Mouse (Mus musculus) gastrocnemius, adult 8-10 months (tissue): ENCODE data around the gene Akap2. TPM values are rescaled to one million over a fixed set of nuclear protein-coding genes. Genes with fewer than 3 reads are reported as not detected.

Experiments used
- DNase-seq, 2 experiments: peaks; one replicate each; pipeline ENCODE4 v3.0.0; 2022; ENCODE audit warnings: low spot score in 2 of 2
- total RNA-seq, 4 experiments: library from RNA; stranded (reverse); gene quantifications; 2 replicates each; pipeline ENCODE4 v1.2.4; 2022

The Akap2 gene
- 10 to 100 TPM; 16.7 to 33.5 (median 23.6) TPM for total RNA-seq

DNA sequence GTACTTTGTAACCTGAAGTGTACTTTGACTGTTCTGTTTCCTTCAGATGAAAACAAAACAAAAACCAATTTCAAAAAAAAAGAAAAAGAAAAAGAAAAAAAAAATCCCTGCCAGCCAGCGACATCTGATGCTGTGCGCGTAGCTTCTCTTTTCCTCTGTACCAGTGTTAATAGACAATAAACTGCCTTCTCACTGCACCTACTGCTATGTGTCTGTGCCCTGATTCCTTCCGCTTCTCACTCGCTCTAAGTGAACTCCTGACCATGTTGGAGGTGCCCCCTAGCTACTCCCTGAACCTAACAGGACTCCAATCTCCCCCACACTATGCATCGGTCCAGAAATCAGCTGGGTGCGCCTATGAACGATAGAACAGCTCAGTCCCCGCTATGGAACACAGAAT is at the start of gene Akap2:
Gene Akap2 (plus strand): TSS at position 304 of the 400 bp plus-strand sequence.
- DNase-seq, result no peak

DNA sequence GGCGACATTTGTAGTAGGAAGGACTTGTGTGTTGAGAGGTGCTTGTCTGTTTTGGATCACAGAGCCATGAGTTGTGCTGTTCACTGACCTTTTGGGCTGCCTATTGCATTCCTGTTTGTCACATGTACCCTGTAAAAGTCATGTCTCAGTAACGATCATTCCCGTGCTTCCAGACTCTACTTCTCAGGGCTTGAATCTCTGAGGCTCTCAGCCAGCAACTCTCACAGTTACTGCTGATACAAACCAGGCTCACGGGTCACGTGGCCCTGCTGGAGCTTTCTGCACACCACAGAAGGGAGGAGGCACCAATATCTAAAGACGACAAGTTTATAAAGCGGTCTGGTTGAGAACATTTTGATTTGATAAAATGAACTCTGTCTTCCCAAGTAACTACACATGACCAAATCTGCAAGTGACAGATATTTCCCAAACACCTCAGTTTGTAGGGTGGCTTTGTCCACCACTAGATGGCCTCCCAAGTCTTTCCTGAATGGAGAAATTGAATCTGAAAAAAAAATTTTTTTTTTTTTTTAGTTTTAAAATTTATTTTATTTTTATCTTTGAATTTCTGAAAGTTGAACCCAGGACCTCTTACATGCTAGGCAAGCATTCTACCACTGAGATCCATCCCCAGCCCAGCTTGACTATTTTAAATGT is 46.5 kb upstream of the Akap2 start:
- no peak for DNase-seq

DNA sequence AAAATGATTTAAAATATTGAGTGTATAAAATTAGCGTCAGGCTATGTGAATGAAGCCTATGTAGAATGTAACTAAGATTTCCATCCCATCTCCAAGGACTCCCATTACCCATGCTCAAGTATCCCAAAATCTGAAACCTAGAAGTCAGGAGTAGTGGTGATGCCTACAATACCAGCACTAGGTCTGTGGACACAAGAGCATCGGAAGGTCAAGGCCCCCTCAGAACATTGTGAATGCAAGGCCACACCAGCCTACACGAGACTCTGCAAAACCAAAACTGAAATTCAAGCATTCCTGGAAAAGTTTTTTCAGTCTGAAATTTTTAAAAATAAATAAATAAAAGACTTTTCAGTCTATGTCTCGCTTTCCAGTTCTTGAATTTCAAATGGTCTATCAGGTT is 44.9 kb upstream of the Akap2 start:
- DNase-seq, result no peak

DNA sequence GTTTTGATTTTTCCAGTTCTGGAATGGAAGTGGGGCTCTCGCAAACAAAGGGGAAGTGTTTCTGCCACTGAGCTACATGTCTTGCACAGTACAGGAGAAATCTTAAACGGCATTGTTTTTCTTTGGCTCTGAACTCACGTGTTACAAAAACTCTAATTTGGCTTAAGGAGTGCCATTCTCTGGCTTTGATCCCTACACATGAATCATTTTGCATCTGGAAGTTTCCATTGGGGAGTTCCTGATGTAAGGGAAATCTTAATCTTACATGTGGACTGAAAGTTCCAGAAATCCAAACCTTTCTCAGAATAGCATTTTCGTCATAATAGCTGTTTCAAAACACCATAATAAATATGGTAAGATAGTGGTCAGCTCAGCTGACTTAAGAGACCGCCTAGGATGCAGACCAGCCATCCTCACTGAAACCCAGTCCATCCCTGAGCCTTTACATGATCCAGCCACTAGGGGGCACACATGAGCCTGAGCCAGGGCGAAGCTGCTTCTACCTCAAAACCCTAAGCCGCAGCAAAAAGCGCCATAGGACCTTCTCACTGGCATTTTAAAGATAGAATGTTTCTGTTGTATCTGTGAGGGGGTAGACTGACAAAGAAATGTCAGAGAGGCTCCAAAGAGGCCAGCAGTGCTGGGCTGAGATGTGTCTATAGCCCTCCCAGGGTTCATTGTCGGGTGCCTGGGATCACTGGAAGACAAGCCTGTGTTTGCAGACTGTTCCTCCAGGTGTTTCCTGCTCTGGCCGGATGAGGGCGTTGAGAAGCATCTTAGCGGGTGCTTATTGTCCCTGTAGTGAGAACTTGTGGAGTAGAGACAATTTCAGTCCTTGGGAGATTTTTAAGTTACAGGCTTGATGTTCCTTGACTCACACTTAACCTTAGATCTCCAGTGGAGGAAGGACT is 44.2 kb upstream of the Akap2 start:
- peak; percentile 67 to 68 for DNase-seq

DNA sequence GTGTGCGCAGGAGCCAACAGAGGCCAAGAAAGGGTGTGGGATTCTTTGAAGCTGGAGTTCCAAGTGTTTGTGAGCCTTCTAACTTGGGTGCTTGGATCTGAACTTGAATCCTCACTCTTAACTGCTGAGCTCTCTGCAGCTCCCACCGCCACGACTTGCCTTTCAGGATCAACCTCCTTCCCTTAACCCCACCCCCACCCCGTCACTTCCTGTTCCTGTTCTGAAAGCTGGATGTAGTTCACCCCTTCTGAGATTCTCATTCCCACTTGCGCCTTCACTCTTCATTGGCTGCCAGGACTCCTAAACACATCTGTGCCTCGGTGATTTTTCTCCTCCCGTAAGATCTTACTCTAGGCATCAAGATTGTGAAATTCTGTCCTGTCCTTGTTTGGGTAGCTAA is 43.1 kb upstream of the Akap2 start:
- no peak for DNase-seq

DNA sequence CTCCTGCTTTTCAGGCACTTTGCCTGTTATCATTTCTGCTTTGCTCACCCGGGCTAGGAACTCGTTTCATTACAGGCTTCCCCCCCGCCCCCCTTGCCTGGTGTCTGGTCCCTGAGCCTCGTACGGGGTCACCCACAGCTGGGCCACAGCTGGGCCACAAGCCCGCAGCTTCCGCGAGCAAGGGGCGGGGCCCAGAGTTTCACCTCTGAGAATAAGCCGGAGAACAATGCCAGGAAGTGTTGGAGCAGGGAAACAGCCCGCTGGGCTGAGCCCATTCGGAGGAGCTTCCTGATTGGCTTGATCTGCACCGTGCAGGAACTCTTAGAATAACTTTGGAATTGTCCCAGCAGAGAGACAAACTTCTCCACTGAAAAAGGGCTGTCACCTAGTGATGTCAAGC is 42.1 kb upstream of the Akap2 start:
- DNase-seq, result peak; percentile 11 to 61

DNA sequence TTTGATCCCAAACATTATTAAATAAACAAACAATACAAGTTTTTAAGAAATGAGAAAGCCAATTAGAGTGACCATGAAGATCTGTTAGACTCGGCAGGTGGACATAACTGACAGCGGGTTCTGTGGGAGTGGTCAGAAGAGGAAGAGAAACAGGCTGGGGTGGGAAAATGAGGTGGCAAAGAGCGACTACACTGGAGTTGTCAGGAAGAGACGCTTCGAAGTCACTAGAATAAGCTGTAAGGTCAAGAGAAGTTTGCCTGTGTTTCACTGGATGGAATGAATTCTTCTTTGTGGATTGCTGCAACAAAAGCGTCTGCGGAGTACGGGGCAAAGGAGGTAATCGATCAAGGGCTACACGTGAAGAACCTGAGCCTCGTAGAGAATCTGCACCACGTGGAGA is 39.5 kb upstream of the Akap2 start:
- no peak for DNase-seq

DNA sequence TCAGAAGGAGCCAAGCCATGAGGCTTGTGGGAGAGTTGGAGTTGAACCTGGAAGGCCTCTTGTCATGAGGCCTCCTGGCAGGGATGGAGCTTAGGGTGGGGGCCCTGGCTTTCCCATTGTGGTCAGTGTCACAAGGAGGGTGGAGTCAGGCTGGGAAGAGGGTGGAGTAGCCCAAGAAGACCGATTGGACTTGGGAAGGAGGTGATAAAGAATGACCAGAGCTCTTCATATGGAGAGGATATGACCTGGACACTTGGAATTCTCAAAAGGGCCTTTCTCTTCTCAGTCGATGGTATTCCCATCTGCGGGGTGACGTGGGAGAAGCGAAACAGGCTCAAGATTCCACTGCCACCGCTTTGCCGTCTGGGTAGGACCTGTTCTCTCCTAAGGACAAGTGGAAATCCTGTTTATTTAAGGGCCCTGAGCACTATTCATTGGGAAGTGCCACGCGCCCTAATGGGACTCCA is 38.4 kb upstream of the Akap2 start:
- DNase-seq, result peak in 1 of 2 experiments; percentile 15

DNA sequence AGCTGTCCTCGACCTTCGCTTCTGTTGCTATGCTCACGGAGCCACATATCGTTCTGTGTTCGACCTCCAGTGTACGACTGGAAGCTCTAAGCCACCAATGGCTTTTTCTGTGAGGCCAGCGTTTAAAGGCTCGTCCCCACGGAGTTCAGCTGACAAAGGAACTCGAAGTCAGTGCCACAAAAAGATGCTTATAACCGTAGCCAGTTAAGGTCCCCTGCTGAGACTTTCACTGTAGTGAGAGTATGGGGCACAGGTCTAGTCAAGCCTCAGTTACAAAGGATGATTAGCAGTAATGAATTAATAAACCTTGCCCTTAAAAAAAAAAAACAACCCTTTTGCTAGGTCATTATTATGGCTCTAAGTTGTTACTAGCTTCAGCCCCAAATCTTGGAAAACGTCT is 37.3 kb upstream of the Akap2 start:
- no peak for DNase-seq

DNA sequence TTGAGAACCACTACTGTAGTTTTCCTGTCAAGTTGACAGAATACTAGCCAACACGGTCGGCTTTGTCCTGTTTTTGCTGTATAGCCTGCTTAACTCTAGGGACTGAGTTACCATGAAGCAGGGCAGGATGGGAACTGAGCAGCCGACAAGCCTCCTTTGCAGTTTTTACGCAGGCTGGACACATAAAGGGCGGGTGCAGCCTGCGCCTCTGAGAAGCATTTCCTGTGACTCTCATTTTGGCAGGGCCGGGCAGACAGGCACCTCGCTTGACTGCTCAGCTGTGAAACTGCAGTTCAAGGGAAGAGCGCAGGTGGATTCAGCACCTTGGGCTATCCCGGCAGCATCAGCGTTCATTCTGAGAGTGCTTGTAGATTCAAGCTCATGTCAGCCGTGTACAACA is 35.9 kb upstream of the Akap2 start:
- no peak for DNase-seq

DNA sequence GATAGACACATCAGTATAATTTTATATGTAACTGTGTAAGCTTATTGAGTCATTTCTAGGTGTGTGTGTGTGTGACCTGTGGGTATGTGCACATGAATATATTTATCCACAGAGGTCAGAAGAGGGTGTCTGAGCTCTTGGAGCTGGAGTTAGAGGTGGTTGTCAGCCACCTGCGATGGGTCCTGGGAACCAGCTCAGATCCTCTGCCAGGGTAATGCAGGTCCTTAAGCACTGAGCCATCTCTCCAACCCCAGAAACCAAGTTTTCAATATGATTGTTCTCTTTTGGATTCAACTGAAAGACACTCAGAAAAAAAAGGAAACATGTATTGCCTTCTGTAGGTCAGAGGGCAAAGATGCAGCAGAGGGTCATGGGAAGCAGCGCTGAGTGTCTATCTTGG is 35.1 kb upstream of the Akap2 start:
- no peak for DNase-seq

DNA sequence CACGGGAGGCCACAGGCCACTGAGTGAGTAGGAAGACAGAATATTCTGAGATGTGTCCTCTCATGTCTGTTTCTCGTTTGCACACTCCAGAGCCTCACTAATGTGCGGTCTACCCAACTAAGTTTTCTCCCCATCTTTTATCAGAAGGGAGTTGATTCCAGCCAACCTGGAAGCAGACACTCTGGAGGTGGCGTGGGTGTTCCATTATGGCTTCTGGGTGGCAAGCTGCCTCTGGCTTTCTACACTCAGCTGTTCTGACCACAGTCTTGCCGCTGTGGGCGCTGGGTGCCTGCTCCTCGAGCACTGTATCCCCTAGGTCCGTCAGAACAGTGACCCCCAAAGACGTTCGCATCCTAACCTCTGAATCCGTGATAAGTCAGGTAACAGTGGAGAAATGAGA is 34.5 kb upstream of the Akap2 start:
- DNase-seq, result no peak

DNA sequence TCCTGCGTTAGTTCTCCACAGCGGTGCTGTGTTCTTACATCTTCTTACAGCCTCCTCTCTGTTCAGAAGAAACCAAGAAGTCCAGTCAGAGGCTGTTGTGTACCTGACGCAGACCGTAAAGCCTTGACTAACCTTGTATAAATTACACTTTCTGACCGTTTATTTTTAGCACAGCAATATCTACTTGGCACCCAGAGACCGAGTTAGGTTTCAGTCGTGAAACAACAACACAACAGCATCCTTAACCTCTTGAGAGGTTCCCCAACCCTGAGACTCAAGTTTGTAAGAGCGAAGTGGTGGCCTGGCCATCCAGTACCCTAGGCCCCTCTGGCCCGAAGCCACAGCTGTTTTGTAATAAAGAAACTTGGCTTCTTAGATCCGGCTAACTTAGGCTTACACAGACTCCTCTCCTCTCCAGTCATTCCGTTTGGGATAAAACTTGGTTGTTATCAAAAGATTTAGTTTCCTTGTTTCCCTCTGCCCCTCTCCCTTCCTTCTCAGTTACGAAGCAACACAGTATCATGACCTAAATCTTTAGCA is 32.7 kb upstream of the Akap2 start:
- DNase-seq, result no peak

DNA sequence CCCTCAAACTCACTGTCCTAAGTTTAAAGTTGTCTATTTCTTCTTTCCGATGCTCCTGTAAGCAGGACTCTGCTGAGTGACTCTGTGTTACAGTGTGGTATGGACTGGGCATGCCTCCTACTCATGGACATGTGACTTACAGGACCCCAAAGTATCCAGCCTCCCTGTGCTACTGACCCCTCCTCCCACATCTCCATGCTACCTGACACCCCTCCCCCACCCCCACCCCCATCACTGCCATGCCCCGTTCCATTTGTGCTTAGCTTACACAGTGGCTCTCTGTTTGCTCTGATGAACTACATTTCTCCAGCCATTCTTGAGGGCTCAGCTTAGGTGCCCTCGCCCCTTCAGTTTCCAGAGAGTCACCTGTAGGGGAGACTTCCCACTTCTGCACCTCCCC is 30.7 kb upstream of the Akap2 start:
- DNase-seq, result no peak

DNA sequence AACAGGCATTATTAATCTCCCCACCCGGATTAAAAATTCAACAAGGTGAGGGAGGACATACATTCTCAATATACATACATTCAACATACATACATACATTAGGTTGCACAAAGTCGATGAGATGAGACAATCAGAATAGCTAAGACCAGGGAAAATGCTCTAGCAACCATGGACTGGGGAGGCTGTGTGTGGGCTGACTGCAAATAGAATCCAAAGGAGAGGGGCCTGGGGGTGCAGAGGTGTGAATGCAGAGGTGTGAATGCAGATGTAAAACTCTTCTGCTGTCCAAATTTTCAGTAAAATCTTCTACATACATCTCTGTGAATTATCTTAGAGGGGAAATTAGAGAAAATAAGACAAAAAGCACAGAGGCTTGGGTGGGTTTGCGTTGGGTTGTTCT is 29.9 kb upstream of the Akap2 start:
- no peak for DNase-seq

DNA sequence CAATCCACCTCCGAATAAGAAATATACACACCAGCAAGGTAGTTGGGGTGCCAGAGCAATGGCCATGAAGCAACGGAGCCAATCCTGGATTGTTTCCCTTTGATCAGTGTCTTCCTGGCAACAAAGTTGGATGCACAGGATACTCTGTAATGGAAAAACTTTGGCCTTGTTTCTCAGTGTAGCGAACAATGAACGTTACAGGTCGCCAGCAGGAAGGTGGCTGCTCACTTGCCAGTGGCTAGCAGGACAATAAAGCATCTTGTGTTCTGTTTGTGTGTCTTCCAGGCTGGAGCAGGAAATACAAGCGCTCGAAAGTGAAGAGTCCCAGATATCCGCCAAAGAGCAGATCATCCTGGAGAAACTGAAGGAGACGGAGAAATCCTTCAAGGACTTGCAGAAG is 29.3 kb upstream of the Akap2 start:
- no peak for DNase-seq

DNA sequence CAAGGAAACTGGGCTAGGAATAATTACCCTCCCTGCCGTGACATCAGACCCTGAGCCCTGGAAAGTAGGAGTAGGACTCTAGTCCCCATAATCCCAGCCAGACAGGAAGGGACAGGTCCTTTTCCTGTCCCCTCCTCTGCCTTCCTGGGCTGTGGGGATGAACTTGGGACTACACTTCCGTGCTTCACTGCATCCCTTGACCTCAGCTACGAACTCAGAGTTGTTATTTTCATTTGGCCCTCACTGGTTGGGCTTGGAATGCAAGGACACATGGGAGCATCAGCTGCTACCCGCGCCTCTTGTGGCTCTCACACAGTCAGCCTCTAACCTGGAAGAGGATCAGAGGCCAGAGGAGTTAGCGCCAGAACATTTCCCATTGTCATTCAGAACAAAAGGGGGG is 27.5 kb upstream of the Akap2 start:
- DNase-seq, result no peak

DNA sequence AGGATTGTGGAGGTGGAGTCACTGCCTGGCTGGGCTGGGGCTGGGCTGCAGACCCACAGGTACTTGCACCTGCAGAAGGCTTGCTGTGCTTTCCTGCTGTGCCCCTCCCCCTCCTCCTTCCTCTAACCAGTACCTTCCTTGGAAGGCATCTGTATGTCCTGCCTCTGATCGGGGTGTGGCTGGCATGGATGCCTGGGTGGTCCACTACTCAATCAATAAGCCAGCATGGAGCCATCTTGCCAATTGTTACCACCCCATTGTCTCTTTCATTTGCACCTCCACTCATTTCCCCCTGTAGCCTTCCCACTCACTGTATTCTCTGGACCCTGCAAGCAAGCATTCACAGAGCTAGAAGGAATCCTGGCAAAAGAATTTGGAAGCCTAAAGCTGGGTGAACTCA is 26.7 kb upstream of the Akap2 start:
- no peak for DNase-seq

DNA sequence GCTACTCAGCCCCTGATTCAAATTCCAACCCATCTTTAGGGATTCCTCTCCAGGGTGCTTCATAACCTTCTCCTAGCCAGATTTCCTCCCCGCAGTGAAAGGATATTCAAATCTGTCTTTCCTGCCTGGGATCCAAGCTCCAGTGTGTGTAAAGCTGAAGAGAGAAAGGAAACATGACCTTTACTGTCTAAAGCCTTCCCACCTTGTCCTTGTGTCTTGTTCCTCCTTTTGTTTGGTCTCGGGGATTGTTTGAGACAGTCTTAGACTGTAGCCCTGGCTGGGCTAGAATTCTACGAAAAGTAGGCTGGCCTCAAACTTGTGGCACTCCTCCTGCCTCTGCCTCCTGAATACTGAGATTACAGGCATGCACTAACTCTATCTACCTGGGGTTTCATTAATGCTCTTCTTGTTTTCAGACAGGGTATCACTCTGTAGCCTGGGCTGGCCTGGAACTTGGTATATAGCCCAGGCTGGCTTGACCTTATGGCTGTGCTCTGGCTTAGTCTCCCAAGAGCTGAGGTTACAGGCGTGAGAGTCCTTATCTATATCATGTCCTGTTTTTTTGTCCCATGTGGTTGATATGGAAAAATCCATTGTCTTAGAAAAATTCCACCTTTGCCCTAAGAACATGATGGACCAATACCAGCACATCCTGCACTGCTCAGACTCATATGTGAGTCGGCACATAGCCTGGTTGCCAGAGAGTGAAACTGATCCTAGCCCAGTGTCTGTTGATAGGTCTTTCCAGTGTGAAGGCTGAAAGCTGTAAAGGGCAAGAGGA is 22.9 kb upstream of the Akap2 start:
- no peak for DNase-seq

DNA sequence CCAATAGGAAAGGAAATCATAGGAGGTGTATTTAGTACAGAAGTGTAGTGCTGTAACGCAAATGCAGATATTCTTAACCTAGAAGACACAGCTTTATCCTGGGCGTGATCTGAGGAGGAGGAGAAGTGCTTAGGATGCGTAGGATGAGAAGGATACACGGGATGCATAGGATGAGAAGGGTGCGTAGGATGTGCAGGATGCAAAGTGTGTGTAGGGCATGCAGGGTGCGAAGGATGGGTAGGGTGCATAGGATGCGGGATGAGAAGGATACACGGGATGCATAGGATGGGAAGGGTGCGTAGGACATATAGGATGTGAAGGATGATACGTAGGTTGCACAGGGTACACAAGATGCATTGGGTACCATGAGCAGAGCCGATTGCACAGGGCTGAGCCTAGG is 20.5 kb upstream of the Akap2 start:
- DNase-seq, result no peak

DNA sequence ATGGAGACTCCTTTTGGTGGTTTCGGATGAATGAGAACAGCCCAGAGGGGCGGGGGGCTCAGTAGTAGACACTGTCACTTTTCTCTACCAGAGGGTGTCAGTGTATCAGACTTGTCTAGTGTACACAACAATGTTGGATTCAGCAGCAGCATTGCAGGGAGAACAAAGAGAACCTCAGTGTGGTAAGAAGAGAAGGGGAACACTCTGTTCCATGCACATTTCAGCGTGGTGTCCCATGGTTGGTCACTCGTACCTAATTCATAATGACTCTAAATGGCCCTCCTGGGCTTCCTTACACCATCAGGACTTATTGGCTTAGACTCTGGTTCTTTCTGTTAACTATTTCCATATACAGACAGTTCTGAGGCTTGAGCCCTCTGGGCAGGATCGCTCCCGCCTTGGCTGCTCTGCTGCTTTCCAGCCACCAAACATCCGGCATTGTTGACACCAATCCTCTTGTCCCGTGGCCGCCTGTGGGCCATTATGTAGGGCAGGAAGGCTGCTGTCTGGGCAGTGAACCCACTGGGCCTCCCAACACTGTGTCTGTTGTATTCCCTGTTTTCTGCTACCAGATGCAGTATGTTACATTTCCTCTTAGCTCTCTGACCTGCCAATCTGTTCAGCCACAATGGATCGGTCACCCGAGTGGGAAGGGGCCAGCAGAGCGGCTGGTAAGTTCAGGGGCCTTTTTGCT is 19.4 kb upstream of the Akap2 start:
- no peak for DNase-seq
